Mouse (Mus musculus) lung, embryonic 16.5 days (tissue): Measurements from ENCODE around the gene Inka1. TPM values are rescaled to one million over a fixed set of nuclear protein-coding genes. Genes with fewer than 3 reads are reported as not detected.

Experiments
- ATAC-seq: fragments of 200-750 bp; cut with Nextera tagmentation; 2 replicates; pipeline ENCODE4 v1.8.0; 2017; ENCODE audit warnings: low read depth, mild to moderate bottlenecking, moderate library complexity
- H3K27ac ChIP-seq: fragments of 300-500 bp; sonication (generic); 2 replicates; pipeline ENCODE4 v1.5.1; 2014; ENCODE audit warnings: mild to moderate bottlenecking, control low read depth, low read length
- H3K27me3 ChIP-seq: fragments of 300-500 bp; sonication (generic); 2 replicates; pipeline ENCODE4 v1.6.1; 2014; ENCODE audit warnings: low read depth, low read length, mixed read lengths; ENCODE audit not compliant: control insufficient read depth, insufficient read depth
- H3K36me3 ChIP-seq: fragments of 300-500 bp; sonication (generic); 2 replicates; pipeline ENCODE4 v1.6.1; 2014; ENCODE audit warnings: low read length; ENCODE audit not compliant: control insufficient read depth, insufficient read depth
- H3K4me1 ChIP-seq: fragments of 300-500 bp; sonication (generic); replicated peaks from 2 replicates; pipeline ENCODE4 v1.6.1; 2014; ENCODE audit warnings: low read length, mixed read lengths; ENCODE audit not compliant: control insufficient read depth, insufficient read depth
- H3K4me2 ChIP-seq: fragments of 300-500 bp; sonication (generic); 2 replicates; pipeline ENCODE4 v1.6.1; 2014; ENCODE audit warnings: low read depth, low read length, control low read depth
- H3K4me3 ChIP-seq: fragments of 300-500 bp; sonication (generic); 2 replicates; pipeline ENCODE4 v1.5.1; 2014; ENCODE audit warnings: mild to moderate bottlenecking, low read length, control low read depth
- H3K9ac ChIP-seq: fragments of 300-500 bp; sonication (generic); 2 replicates; pipeline ENCODE4 v1.6.1; 2014; ENCODE audit warnings: low read length, control low read depth
- H3K9me3 ChIP-seq: fragments of 300-500 bp; sonication (generic); 2 replicates; pipeline ENCODE4 v1.6.1; 2016; ENCODE audit warnings: low read length; ENCODE audit not compliant: control insufficient read depth
- WGBS: fragments of 180-500 bp; shearing (Covaris S2); extraction: QIAGEN DNeasy Blood & Tissue Kit; methylation state at CpG from one replicate; pipeline ENCODE4 v1.1.7; 2014; 5-methylcytosine and 5-hydroxymethylcytosine counted together
- polyA plus RNA-seq: library from polyadenylated mRNA; unstranded; fragments of >200 nt; fragmentation: Nextera tagmentation; extraction: Ambion mirVana; gene quantifications from 2 replicates; pipeline ENCODE4 v1.2.1, GENCODE M21; 2015

The Inka1 gene
- polyA plus RNA-seq, 1 experiment from 2014 or later, result 64.3 TPM

GRCm38 (mm10) chr9:107975399-107976386 lies 10.0 kb downstream of the Inka1 start, which contains the start of gene Uba7:
Gene Uba7 (plus strand): TSS chr9:107975505.
- 65% methylated on average over 12 of the region's 12 CpGs for WGBS
- H3K27me3 ChIP-seq, result no peaks in the 10 kb centered on the region
- ATAC-seq, result peak; percentile 30
- H3K36me3 ChIP-seq, result no peaks in the 10 kb centered on the region; the same call in none of the 2 replicates
- peak within 1 kb of the TSS; percentile 67 for H3K27ac ChIP-seq
- H3K9me3 ChIP-seq, result no peaks in the 10 kb centered on the region
- H3K4me2 ChIP-seq, result peak within 1 kb of the TSS; percentile 38
- peak within 1 kb of the TSS; percentile 54 for H3K9ac ChIP-seq
- peak within 1 kb of the TSS; percentile 31 for H3K4me3 ChIP-seq
- H3K4me1 ChIP-seq, result peaks cover 8% of the 10 kb centered on the region

GRCm38 (mm10) chr9:107974491-107975171 lies 11.0 kb downstream of the Inka1 start:
- WGBS, result 73% methylated on average over 10 of the region's 10 CpGs

GRCm38 (mm10) chr9:107971690-107972541 lies 13.8 kb downstream of the Inka1 start:
- Histone ChIP-seq H3K27ac (no peak overlapping the region), H3K27me3 (no peaks in the 10 kb centered on the region), H3K4me3 (no peak overlapping the region), H3K9ac (no peak overlapping the region), H3K36me3 (peaks cover 7% of the 10 kb centered on the region), H3K9me3 (no peaks in the 10 kb centered on the region), H3K4me2 (no peak overlapping the region), H3K4me1 (no peaks in the 10 kb centered on the region)
- ATAC-seq, result peak; percentile 55
- 57% methylated on average over 8 of the region's 8 CpGs for WGBS

More at GRCm38 (mm10) chr9:107974491-107975171, 11.0 kb downstream of the Inka1 start:
- no peak for ATAC-seq
- no peak overlapping the region for H3K27ac ChIP-seq
- H3K4me3 ChIP-seq, result no peak overlapping the region
- H3K4me1 ChIP-seq, result no peaks in the 10 kb centered on the region
- H3K9me3 ChIP-seq, result no peaks in the 10 kb centered on the region
- no peak overlapping the region for H3K9ac ChIP-seq
- H3K4me2 ChIP-seq, result no peak overlapping the region
- H3K36me3 ChIP-seq, result no peaks in the 10 kb centered on the region; the same call in none of the 2 replicates
- no peaks in the 10 kb centered on the region for H3K27me3 ChIP-seq

GRCm38 (mm10) chr9:107970311-107970710 lies 15.4 kb downstream of the Inka1 start:
- H3K27me3 ChIP-seq, result no peaks in the 10 kb centered on the region
- no peak for ATAC-seq
- peaks cover 7% of the 10 kb centered on the region for H3K36me3 ChIP-seq
- H3K4me3 ChIP-seq, result no peak overlapping the region
- H3K27ac ChIP-seq, result no peak overlapping the region
- no peaks in the 10 kb centered on the region for H3K9me3 ChIP-seq
- H3K4me1 ChIP-seq, result no peaks in the 10 kb centered on the region
- no peak overlapping the region for H3K9ac ChIP-seq
- WGBS, result 69% methylated on average over 5 of the region's 5 CpGs
- H3K4me2 ChIP-seq, result no peak overlapping the region

GRCm38 (mm10) chr9:107968531-107968930 lies 17.1 kb downstream of the Inka1 start:
- H3K36me3 ChIP-seq, result peaks cover 7% of the 10 kb centered on the region
- H3K9me3 ChIP-seq, result no peaks in the 10 kb centered on the region
- no peaks in the 10 kb centered on the region for H3K27me3 ChIP-seq
- no peak for ATAC-seq
- 87% methylated on average over 7 of the region's 7 CpGs for WGBS
- H3K4me1 ChIP-seq, result no peaks in the 10 kb centered on the region
- no peak overlapping the region for H3K9ac ChIP-seq
- no peak overlapping the region for H3K27ac ChIP-seq
- no peak overlapping the region for H3K4me2 ChIP-seq
- H3K4me3 ChIP-seq, result no peak overlapping the region

GRCm38 (mm10) chr9:107967437-107967836 lies 18.2 kb downstream of the Inka1 start:
- Histone ChIP-seq H3K27me3 (no peaks in the 10 kb centered on the region), H3K9ac (no peak overlapping the region), H3K9me3 (no peaks in the 10 kb centered on the region), H3K27ac (no peak overlapping the region), H3K4me3 (no peak overlapping the region), H3K4me1 (no peaks in the 10 kb centered on the region), H3K36me3 (peaks cover 7% of the 10 kb centered on the region), H3K4me2 (no peak overlapping the region)
- WGBS, result 68% methylated on average over 6 of the region's 6 CpGs
- no peak for ATAC-seq

- WGBS, result 78% methylated on average over 10 of the region's 10 CpGs
- peaks cover 7% of the 10 kb centered on the region for H3K36me3 ChIP-seq
These were observed 19.0 kb downstream of the Inka1 start for GRCm38 (mm10) chr9:107966676-107967075.

GRCm38 (mm10) chr9:107964681-107965080 lies 21.0 kb downstream of the Inka1 start:
- no peaks in the 10 kb centered on the region for H3K27me3 ChIP-seq
- peaks cover 8% of the 10 kb centered on the region for H3K36me3 ChIP-seq
- WGBS, result 89% methylated on average over 9 of the region's 9 CpGs
- H3K9me3 ChIP-seq, result no peaks in the 10 kb centered on the region
- H3K9ac ChIP-seq, result no peak overlapping the region
- no peak overlapping the region for H3K4me3 ChIP-seq
- H3K4me1 ChIP-seq, result no peaks in the 10 kb centered on the region
- no peak overlapping the region for H3K27ac ChIP-seq
- ATAC-seq, result no peak
- H3K4me2 ChIP-seq, result no peak overlapping the region

More at GRCm38 (mm10) chr9:107966676-107967075, 19.0 kb downstream of the Inka1 start:
- H3K9me3 ChIP-seq, result no peaks in the 10 kb centered on the region
- ATAC-seq, result no peak
- H3K9ac ChIP-seq, result 0 out of 2 replicates have a peak overlapping the region, but pooled peaks have one; percentile 5
- no peaks in the 10 kb centered on the region for H3K4me1 ChIP-seq
- H3K4me2 ChIP-seq, result no peak overlapping the region
- H3K27me3 ChIP-seq, result no peaks in the 10 kb centered on the region
- no peak overlapping the region for H3K27ac ChIP-seq
- no peak overlapping the region for H3K4me3 ChIP-seq
